Mouse (Mus musculus): Measurements from ENCODE around the gene Tspear.
A peak's percentile ranks its signal among the peaks of the same experiment; 100 is the strongest.
"Not testable (repeated sequence)": the region's sequence is repeated elsewhere in the genome, so short reads cannot be mapped to it uniquely, and the experiment has no call there.

Tspear gene

GRCm38 (mm10) chr10:77685895-77686664 lies at the start of gene Tspear:
Tspear (plus strand) TSS chr10:77686569.
- no peak for DNase-seq (ENCODE audit: low spot score in 2 of 2)

- DNase-seq (ENCODE audit: low spot score in 2 of 2), result no peak
Observed at GRCm38 (mm10) chr10:77638956-77639355, 47.4 kb upstream of the Tspear start.

- DNase-seq (ENCODE audit: low spot score in 2 of 2), result no peak
Observed at GRCm38 (mm10) chr10:77643160-77643559, 43.2 kb upstream of the Tspear start.

GRCm38 (mm10) chr10:77645571-77645970 lies 40.8 kb upstream of the Tspear start:
- DNase-seq (ENCODE audit: low spot score in 2 of 2), result no peak

GRCm38 (mm10) chr10:77647461-77647860 lies 38.9 kb upstream of the Tspear start:
- DNase-seq (ENCODE audit: low spot score in 2 of 2), result no peak

- DNase-seq (ENCODE audit: low spot score in 2 of 2), result no peak
Observed at GRCm38 (mm10) chr10:77647901-77648300, 38.5 kb upstream of the Tspear start.

GRCm38 (mm10) chr10:77652046-77652445 lies 34.3 kb upstream of the Tspear start:
- DNase-seq (ENCODE audit: low spot score in 2 of 2), result no peak

GRCm38 (mm10) chr10:77658286-77658994 lies 27.9 kb upstream of the Tspear start:
- DNase-seq (ENCODE audit: low spot score in 2 of 2), result no peak

GRCm38 (mm10) chr10:77663949-77664665 lies 22.3 kb upstream of the Tspear start:
- no peak for DNase-seq (ENCODE audit: low spot score in 2 of 2)

- DNase-seq (ENCODE audit: low spot score in 2 of 2), result no peak
Observed at GRCm38 (mm10) chr10:77666342-77666741, 20.0 kb upstream of the Tspear start.

- DNase-seq (ENCODE audit: low spot score in 2 of 2), result peak in 1 of 2 experiments; percentile 30
Observed at GRCm38 (mm10) chr10:77667402-77667801, 19.0 kb upstream of the Tspear start.

GRCm38 (mm10) chr10:77670710-77671109 lies 15.7 kb upstream of the Tspear start:
- no peak for DNase-seq (ENCODE audit: low spot score in 2 of 2)

- no peak for DNase-seq (ENCODE audit: low spot score in 2 of 2)
Observed at GRCm38 (mm10) chr10:77671519-77671918, 14.8 kb upstream of the Tspear start.

- no peak for DNase-seq (ENCODE audit: low spot score in 2 of 2)
Observed at GRCm38 (mm10) chr10:77673765-77674164, 12.6 kb upstream of the Tspear start.

GRCm38 (mm10) chr10:77677562-77677961 lies 8.8 kb upstream of the Tspear start:
- DNase-seq (ENCODE audit: low spot score in 2 of 2), result no peak

GRCm38 (mm10) chr10:77682994-77683393 lies 3.4 kb upstream of the Tspear start:
- peak; percentile 23 to 27 for DNase-seq (ENCODE audit: low spot score in 2 of 2)

GRCm38 (mm10) chr10:77684181-77684580 lies 2.2 kb upstream of the Tspear start:
- no peak for DNase-seq (ENCODE audit: low spot score in 2 of 2)

GRCm38 (mm10) chr10:77687021-77687420 lies 652 bp downstream of the Tspear start:
- no peak for DNase-seq (ENCODE audit: low spot score in 2 of 2)

- not testable (repeated sequence) for DNase-seq (ENCODE audit: low spot score in 2 of 2)
Observed at GRCm38 (mm10) chr10:77690356-77690807, 4.0 kb downstream of the Tspear start, which contains the start of gene Gm19402. Gm19402 (minus strand) TSS chr10:77690757.

- DNase-seq (ENCODE audit: low spot score in 2 of 2), result no peak
Observed at GRCm38 (mm10) chr10:77697133-77697532, 10.8 kb downstream of the Tspear start, which contains the start of gene Gm9508. Gm9508 (minus strand) TSS chr10:77697233.

- DNase-seq (ENCODE audit: low spot score in 2 of 2), result no peak
Observed at GRCm38 (mm10) chr10:77706326-77706725, 20.0 kb downstream of the Tspear start, which contains the start of gene Gm10272. Gm10272 (plus strand) TSS chr10:77706626.

GRCm38 (mm10) chr10:77709831-77710230 lies 23.5 kb downstream of the Tspear start:
- DNase-seq (ENCODE audit: low spot score in 2 of 2), result no peak
